Mouse (Mus musculus) B cell, adult 67 days (primary cell): ENCODE data around the gene Fgf23. TPM values are rescaled to one million over a fixed set of nuclear protein-coding genes. Genes with fewer than 3 reads are reported as not detected.

Experiments used
- total RNA-seq, 2 experiments: library from RNA; stranded (reverse); gene quantifications; 4 replicates each; pipeline ENCODE4 v1.2.4; 2023

Fgf23 gene
- total RNA-seq = not detected

GRCm38 (mm10) chr6:127072817-127073216 is at the start of gene Fgf23:
Gene Fgf23 (plus strand): TSS chr6:127072902.

GRCm38 (mm10) chr6:127109402-127109930 is 36.8 kb downstream of the Fgf23 start, which contains the start of gene Tigar:
Gene Tigar (minus strand): TSS chr6:127109557.

Other genes with a start within 250 kb of the Fgf23 start
- 10 to 100 TPM; 52.1 to 52.9 TPM for gene Ndufa9, start 223.8 kb upstream of the Fgf23 start, total RNA-seq
- not detected for gene Akap3, start 219.8 kb upstream of the Fgf23 start, total RNA-seq
- 1 to 10 TPM in 1 of 2 experiments, under 1 TPM in 1; 0.92 to 1.1 TPM for gene Dyrk4, start 151.1 kb upstream of the Fgf23 start, total RNA-seq
- 1 to 10 TPM; 3.0 to 4.0 TPM for gene Rad51ap1, start 133.3 kb upstream of the Fgf23 start, total RNA-seq
- gene D6Wsu163e, start 132.9 kb upstream of the Fgf23 start, total RNA-seq = 10 to 100 TPM; 40.8 to 43.6 TPM
- gene Fgf6, start 57.3 kb upstream of the Fgf23 start, total RNA-seq = not detected
- 1 to 10 TPM; 7.8 to 8.9 TPM for gene Tigar, start 36.7 kb downstream of the Fgf23 start, total RNA-seq
- gene Ccnd2, start 79.3 kb downstream of the Fgf23 start, total RNA-seq = 10 to 100 TPM; 46.3 to 65.6 TPM